Mouse (Mus musculus) bone marrow macrophage, adult 2 months (primary cell): ENCODE measurements around the gene Vwa3a. TPM values are rescaled to one million over a fixed set of nuclear protein-coding genes. Genes with fewer than 3 reads are reported as not detected.

Experiments used
- H3K27ac ChIP-seq: 2 replicates; pipeline ENCODE4 v1.5.1; 2012; ENCODE audit warnings: low read depth, low read length; ENCODE audit not compliant: insufficient read depth
- H3K4me1 ChIP-seq: 2 replicates; pipeline ENCODE4 v1.6.1; 2012; ENCODE audit warnings: low read length; ENCODE audit not compliant: control insufficient read depth, insufficient read depth
- H3K4me3 ChIP-seq: 2 replicates; pipeline ENCODE4 v1.5.1; 2012; ENCODE audit warnings: mild to moderate bottlenecking, low read length, moderate library complexity; ENCODE audit not compliant: insufficient read depth
- CTCF ChIP-seq: IDR thresholded peaks from 2 replicates; pipeline ENCODE4 v1.5.1; 2012; ENCODE audit warnings: low read depth, mild to moderate bottlenecking, low read length, moderate library complexity
- POLR2A ChIP-seq: IDR thresholded peaks from 2 replicates; pipeline ENCODE4 v1.6.1; 2012; ENCODE audit warnings: mild to moderate bottlenecking, low read depth, low read length, borderline replicate concordance
- polyA plus RNA-seq: library from polyadenylated mRNA; stranded (reverse); fragments of >200 nt; gene quantifications from 2 replicates; pipeline ENCODE4 v1.2.4, GENCODE M21; 2012; ENCODE audit not compliant: missing spikeins, insufficient read depth, insufficient read length

Vwa3a gene
- polyA plus RNA-seq, 1 experiment: not detected

DNA sequence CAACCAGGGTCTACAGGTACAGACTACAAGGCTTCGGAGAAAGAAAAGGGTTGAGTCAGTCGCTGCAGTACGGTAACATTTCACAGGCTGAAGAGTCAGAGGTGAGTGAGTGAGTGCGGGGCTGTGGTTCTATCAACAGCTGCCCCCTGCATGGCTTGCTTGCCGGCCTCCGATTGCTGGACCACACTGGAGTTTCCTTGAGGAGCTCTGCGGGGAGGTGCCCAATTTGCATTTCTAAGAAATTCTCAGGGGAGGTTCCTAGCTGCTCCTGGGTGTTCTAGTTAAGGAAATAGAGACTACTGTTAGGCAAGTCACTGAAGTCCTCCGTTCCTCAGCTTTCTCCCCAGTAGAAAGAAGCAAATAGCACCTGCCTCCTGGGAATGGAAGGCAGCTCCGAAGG is 105.6 kb downstream of the Vwa3a start:
- no peak overlapping the region for H3K4me3 ChIP-seq
- H3K4me1 ChIP-seq: peaks cover 17% of the 10 kb centered on the region
- H3K27ac ChIP-seq: no peak overlapping the region

DNA sequence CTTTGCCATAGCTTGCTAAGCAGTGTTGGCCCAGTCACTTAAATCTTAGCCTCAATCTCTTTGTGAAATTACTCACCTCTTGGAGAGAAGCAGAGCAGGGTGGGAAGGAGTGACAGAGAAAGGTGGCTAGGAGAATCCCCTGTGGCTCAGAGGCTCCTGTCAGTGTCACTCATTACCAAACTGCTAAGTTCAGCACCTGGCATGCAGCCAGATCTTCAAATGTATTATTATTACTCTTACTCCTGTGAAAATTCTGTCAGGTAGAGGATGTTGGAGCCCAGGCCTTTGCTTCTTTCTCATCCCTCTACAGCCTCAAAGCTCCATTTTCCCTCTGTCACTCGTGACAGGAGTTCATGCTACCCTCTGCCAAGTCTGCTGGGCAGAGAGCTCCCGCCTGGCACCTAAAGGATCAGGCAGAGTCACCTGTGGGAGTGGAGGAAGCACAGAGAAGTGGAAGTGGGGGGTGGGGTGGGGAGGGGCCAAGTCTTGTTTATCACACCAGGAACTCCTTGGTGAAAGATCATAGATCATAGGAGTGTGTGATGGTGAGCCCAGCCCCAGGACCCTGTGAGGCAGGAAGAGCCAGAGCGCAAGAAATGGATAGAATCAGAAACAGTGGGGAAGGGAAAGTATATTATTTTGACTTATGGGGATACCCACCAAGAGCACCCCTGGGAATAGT is 109.9 kb downstream of the Vwa3a start:
- Histone ChIP-seq H3K27ac (no peak overlapping the region), H3K4me3 (no peak overlapping the region), H3K4me1 (peaks cover 46% of the 10 kb centered on the region)
- TF ChIP-seq CTCF: no peak
- TF ChIP-seq POLR2A: no peak

More for the DNA sequence above, 105.6 kb downstream of the Vwa3a start:
- TF ChIP-seq CTCF: no peak
- TF ChIP-seq POLR2A: no peak

DNA sequence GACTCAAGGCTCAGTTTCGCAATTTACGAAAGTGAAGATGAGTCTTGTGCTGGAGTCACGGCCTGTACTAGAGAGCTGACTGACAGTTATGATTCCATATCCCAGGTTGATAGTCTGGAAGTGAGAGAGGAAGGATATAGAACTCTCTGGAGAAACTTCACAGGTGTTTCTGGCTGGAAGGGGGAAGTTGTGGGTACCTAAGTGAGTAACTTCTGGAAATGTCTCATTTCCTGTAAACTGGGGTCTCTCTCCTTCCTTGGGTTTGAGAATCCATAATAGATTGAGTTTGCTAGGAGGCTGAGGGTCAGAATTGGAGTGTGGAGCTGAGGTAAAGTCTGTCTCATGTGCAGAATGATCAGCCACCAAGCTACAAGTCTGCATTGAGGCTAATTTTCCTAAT is 111.0 kb downstream of the Vwa3a start:
- H3K4me1 ChIP-seq: peaks cover 45% of the 10 kb centered on the region

More for the DNA sequence above, 111.0 kb downstream of the Vwa3a start:
- TF ChIP-seq POLR2A: no peak
- no peak for TF ChIP-seq CTCF
- Histone ChIP-seq H3K4me3 (no peak overlapping the region), H3K27ac (no peak overlapping the region)

Other genes with a start within 250 kb of the Vwa3a start
- gene Uqcrc2, start 104.1 kb upstream of the Vwa3a start, polyA plus RNA-seq: 75.3 and 99.8 TPM in 2 replicates
- gene Pdzd9, start 69.0 kb upstream of the Vwa3a start, polyA plus RNA-seq: 0.37 and 0.42 TPM in 2 replicates
- 22.2 and 35.0 TPM in 2 replicates for gene Mosmo, start 61.7 kb upstream of the Vwa3a start, polyA plus RNA-seq
- gene Gm5737, start 73.0 kb downstream of the Vwa3a start, polyA plus RNA-seq: not detected in 2 replicates
- gene Eef2k, start 103.5 kb downstream of the Vwa3a start, polyA plus RNA-seq: 10.4 and 15.1 TPM in 2 replicates
- 9.2 and 9.3 TPM in 2 replicates for gene Polr3e, start 178.4 kb downstream of the Vwa3a start, polyA plus RNA-seq
- 4.9 and 6.1 TPM in 2 replicates for gene Cdr2, start 243.0 kb downstream of the Vwa3a start, polyA plus RNA-seq
- 3.3 TPM in 1 of 2 replicates, not detected in the other for gene Mfsd13b, start 243.2 kb downstream of the Vwa3a start, polyA plus RNA-seq